19 mouse cellular contexts compared by ENCODE assay signal in the genomic region with DNA sequence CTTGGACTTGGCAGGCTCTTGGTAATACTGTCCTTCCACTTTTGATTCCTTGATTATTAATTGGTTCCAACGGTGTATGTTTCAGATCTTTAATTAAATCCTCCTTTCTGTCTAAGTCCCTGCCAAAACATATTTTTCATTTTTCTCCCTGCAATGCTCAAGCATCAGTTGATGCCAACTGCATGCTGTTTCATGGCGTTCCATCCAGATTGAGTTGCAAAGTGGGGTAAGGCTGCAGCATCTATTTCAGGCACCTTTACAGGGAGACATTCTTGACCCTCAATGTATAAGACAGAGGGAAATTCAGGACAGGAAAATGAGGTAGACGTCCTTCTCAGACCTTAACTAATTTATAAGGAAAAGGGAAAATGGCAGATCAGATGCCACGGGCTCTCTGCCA.
DNase-seq lines count a peak whose midpoint lies in the region; ATAC-seq lines count a peak whose summit lies in the region.
"Had no signal": no experiment of that assay in that cellular context is flagged by ENCODE, and none has a peak within 500 bp of the region (broad histone marks: within the 10 kb centered on the region; RNA-seq: fewer than 3 reads in every experiment).

No protein-coding gene starts in this region.

- intact Hi-C loops in left cerebral cortex, postnatal 4 days (cut with DNase I), result no loop called here
- intact Hi-C loops in left cerebral cortex, postnatal 25 days (cut with DNase I), result no loop called here

- peak; percentile 30 for DNase-seq in left cerebral cortex, postnatal 4 days
- no peak for DNase-seq in left cerebral cortex, postnatal 25 days (ENCODE audit: low spot score in 2 of 2)
- peak; percentile 37 for DNase-seq in cerebellum, adult 11-12 months
- DNase-seq in cerebellum, adult 9-11 months, result peak; percentile 56
- DNase-seq in gastrocnemius, adult 8-10 months (ENCODE audit: low spot score in 2 of 2), result no peak
- DNase-seq in right cerebral cortex, postnatal 10 days (ENCODE audit: low spot score in 2 of 2), result no peak
- DNase-seq: adrenal gland, postnatal 10 days; forebrain, postnatal 0 days; gastrocnemius, postnatal 10 days; heart, postnatal 10 days; kidney, adult 18-20 months; kidney, postnatal 36 days; layer of hippocampus, postnatal 36 days; lung, postnatal 14 days; thymus, adult 18-20 months; thymus, postnatal 36 days had no signal

- no peak for ATAC-seq in megakaryocyte-erythroid progenitor cell, adult 5-6 weeks (replicated peaks; ENCODE audit: low FRiP score, low TSS enrichment, poor library complexity, severe bottlenecking)
- ATAC-seq: forebrain, postnatal 0 days; midbrain, embryonic 15.5 days; Patski had no signal

Comparison
In these comparisons a context has a peak if more than half of its experiments do, and no peak if none do; other contexts are left out.
1. DNase-seq: peak in left cerebral cortex, postnatal 4 days (single experiment), cerebellum, adult 11-12 months (single experiment) and cerebellum, adult 9-11 months (single experiment); none in left cerebral cortex, postnatal 25 days (0 of 2), gastrocnemius, adult 8-10 months (0 of 2) and right cerebral cortex, postnatal 10 days (0 of 2).